Mouse (Mus musculus): ENCODE measurements around the gene Pde6b. TPM values are rescaled to one million over a fixed set of nuclear protein-coding genes. Genes with fewer than 3 reads are reported as not detected.
A peak's percentile ranks its signal among the peaks of the same experiment; 100 is the strongest.

The Pde6b gene
- polyA plus RNA-seq, 1 experiment from 2014 or later, result not detected

DNA sequence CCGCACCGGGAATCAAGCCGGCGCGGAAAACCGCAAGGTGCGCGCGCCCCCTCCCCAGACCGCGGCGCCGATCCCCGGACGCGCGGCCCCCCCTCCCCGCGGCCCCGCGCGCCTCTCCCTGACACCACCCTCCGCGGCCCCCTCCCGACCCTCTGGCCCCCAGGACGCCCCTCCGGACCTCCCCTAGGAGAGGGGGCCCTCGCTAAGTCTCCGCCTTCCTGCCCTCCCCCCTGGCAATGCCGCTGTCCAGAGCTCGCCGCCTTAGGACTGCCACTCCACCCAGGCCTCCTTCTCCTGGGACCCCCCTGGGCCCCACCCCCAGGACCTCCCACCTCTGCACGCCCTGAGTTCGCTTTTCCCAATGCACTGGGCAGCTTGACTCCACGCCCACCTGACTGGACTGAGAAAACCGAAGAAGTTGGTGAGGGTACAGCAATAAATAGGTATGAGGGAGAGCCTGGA is 20.3 kb upstream of the Pde6b start, which contains the start of gene Gm42517:
Gene Gm42517, minus strand, starts transcription at position 52 of the 462 bp plus-strand sequence.
- Histone ChIP-seq H3K4me3 (ENCODE audit: low read depth, low read length) (peak within 1 kb of the TSS; percentile 54), H3K36me3 (ENCODE audit: insufficient read depth, low read length) (no peaks in the 10 kb centered on the region), H3K9ac (replicated peaks; ENCODE audit: low read depth) (no peak within 1 kb of the TSS), H3K9me3 (ENCODE audit: low read length) (no peaks in the 10 kb centered on the region), H3K27me3 (replicated peaks; ENCODE audit: insufficient read depth, low read length) (peaks cover 66% of the 10 kb centered on the region), H3K27ac (ENCODE audit: low read length) (no peak within 1 kb of the TSS), H3K4me1 (ENCODE audit: insufficient read depth, low read depth, low read length) (peaks cover 14% of the 10 kb centered on the region; the same call in 1 of the 2 replicates), H3K4me2 (replicated peaks; ENCODE audit: low read depth, low read length) (peak within 1 kb of the TSS; percentile 92)
- DNase-seq (ENCODE audit: low spot score) (no peak), ATAC-seq (no peak)
- under 1% methylated on average over 7 of the region's 36 CpGs for WGBS
- TF ChIP-seq CTCF (IDR thresholded peaks at IDR 0.05) (no peak), EP300 (IDR thresholded peaks at IDR 0.05) (no peak)

DNA sequence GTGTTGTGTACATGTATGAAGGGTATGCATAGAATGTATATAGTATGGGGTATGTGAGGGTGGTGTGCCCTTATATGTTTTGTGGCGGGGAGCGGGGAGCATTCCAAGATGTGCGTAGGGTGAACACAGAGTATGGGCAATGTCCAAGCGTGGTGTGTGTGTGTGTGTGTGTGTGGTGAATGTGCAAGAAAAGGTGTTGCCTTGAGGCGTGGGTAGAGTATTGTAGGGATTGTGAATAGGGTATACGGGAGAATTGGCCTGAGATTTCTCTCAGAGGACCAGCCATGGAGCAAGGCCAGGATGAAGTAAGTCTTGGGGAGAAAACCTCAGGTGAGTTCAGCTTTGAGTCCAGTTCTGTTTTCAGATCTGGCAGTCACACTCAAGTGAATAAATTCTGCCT is 19.7 kb upstream of the Pde6b start:
- ATAC-seq (no peak), DNase-seq (ENCODE audit: low spot score) (no peak)
- no peak overlapping the region for H3K27ac ChIP-seq (ENCODE audit: low read length)
- peaks cover 14% of the 10 kb centered on the region; the same call in 1 of the 2 replicates for H3K4me1 ChIP-seq (ENCODE audit: insufficient read depth, low read depth, low read length)
- TF ChIP-seq CTCF (IDR thresholded peaks at IDR 0.05) (no peak), EP300 (IDR thresholded peaks at IDR 0.05) (no peak)
- H3K27me3 ChIP-seq (replicated peaks; ENCODE audit: insufficient read depth, low read length), result peaks cover 66% of the 10 kb centered on the region
- H3K36me3 ChIP-seq (ENCODE audit: insufficient read depth, low read length), result no peaks in the 10 kb centered on the region
- H3K9me3 ChIP-seq (ENCODE audit: low read length), result no peaks in the 10 kb centered on the region
- H3K4me3 ChIP-seq (ENCODE audit: low read depth, low read length), result peak overlapping the region; percentile 45
- WGBS, result 7% methylated on average over 6 of the region's 6 CpGs
- no peak overlapping the region for H3K9ac ChIP-seq (replicated peaks; ENCODE audit: low read depth)
- peak overlapping the region; percentile 61 for H3K4me2 ChIP-seq (replicated peaks; ENCODE audit: low read depth, low read length)

DNA sequence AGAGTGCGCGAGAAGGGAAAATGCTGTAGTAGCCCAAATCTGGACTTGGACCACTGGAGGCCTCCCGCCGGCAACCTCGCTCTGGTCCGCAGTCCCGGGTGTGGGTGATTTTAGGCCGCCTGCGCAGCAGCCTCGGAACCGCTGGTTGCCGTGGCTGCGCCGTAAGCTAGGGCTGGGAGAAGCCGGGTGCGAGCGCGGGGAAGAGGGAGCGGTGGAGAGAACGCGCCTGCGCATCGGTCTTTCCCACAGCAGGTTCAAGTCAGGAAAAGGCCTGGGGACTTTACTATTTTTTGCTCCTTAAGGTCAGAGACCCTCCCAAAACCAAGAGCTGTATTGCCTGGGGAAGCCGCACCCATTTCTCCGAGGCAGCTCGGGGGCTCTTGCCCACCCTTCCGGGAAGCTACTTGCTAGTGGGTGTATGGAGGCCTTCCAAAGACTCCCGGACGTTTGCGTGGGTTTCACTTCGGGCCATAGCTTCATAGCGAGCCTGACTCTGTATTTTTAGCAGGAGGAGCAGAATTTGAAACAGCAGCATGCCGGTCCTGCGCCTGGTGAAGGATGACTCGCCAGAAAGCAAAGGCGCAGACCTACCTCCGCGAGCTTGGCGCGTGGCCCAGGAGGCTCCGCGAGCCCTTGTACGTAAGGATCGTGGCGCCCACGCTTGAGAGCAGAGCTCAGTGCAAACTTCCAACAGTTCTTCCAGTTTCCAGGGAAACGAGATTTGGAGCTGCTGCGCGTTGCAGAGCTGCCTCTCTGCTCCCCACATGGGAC is 19.2 kb upstream of the Pde6b start:
- peak; percentile 26 for DNase-seq (ENCODE audit: low spot score)
- 1% methylated on average over 49 of the region's 49 CpGs for WGBS
- no peaks in the 10 kb centered on the region for H3K9me3 ChIP-seq (ENCODE audit: low read length)
- H3K27ac ChIP-seq (ENCODE audit: low read length), result no peak overlapping the region
- H3K36me3 ChIP-seq (ENCODE audit: insufficient read depth, low read length), result no peaks in the 10 kb centered on the region
- H3K4me1 ChIP-seq (ENCODE audit: insufficient read depth, low read depth, low read length), result peaks cover 14% of the 10 kb centered on the region; the same call in 1 of the 2 replicates
- H3K27me3 ChIP-seq (replicated peaks; ENCODE audit: insufficient read depth, low read length), result peaks cover 66% of the 10 kb centered on the region
- TF ChIP-seq CTCF (IDR thresholded peaks at IDR 0.05) (no peak), EP300 (IDR thresholded peaks at IDR 0.05) (no peak)
- peak overlapping the region; percentile 61 for H3K4me2 ChIP-seq (replicated peaks; ENCODE audit: low read depth, low read length)
- peak overlapping the region; percentile 45 for H3K4me3 ChIP-seq (ENCODE audit: low read depth, low read length)
- no peak overlapping the region for H3K9ac ChIP-seq (replicated peaks; ENCODE audit: low read depth)
- no peak for ATAC-seq

DNA sequence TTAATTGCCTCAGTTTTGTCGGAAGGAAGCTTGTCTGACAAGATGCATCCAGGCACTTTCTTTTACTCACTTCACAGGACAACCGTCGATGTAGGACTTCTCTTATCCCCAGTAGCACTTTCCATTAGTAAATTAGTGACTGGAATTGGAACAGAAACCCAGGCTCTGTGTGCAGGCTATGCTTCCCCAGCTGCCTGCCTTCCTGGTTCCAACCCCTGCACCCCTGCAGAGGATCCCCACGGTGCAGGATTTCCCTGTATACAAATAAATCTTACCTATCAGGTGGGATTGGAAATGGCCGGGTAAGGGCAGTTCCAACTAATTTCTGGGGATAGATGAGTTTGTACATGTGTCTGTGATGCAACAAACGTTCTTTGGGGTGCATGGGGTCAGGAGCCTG is 18.2 kb upstream of the Pde6b start:
- ATAC-seq (no peak), DNase-seq (ENCODE audit: low spot score) (no peak)
- WGBS, result 2% methylated on average over 6 of the region's 6 CpGs
- no peak overlapping the region for H3K4me2 ChIP-seq (replicated peaks; ENCODE audit: low read depth, low read length)
- peaks cover 63% of the 10 kb centered on the region for H3K27me3 ChIP-seq (replicated peaks; ENCODE audit: insufficient read depth, low read length)
- H3K4me3 ChIP-seq (ENCODE audit: low read depth, low read length), result no peak overlapping the region
- TF ChIP-seq EP300 (IDR thresholded peaks at IDR 0.05) (no peak), CTCF (IDR thresholded peaks at IDR 0.05) (no peak)
- H3K4me1 ChIP-seq (ENCODE audit: insufficient read depth, low read depth, low read length), result peaks cover 14% of the 10 kb centered on the region; the same call in 1 of the 2 replicates
- H3K9me3 ChIP-seq (ENCODE audit: low read length), result no peaks in the 10 kb centered on the region
- no peaks in the 10 kb centered on the region for H3K36me3 ChIP-seq (ENCODE audit: insufficient read depth, low read length)
- no peak overlapping the region for H3K27ac ChIP-seq (ENCODE audit: low read length)
- H3K9ac ChIP-seq (replicated peaks; ENCODE audit: low read depth), result no peak overlapping the region

DNA sequence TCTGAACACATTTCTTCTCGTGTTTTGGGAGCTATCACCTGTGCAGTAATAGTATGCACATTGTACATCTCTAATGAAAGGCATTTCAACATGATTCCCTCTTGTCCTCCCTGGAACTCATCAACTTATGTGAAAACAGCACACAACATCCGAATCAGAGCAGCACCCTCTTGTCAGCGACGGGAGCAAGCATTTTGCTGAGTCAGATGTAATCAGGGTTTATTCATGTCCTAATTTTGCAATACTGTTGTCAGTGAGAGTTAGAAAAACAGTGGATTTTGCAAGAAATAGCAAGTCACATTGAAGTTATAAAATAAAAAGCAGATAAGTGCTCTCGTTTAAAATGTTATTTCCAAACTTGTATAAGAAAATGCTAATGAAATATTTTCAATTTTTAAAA is 14.1 kb upstream of the Pde6b start:
- DNase-seq (ENCODE audit: low spot score) (peak; percentile 64), ATAC-seq (no peak)
- no peaks in the 10 kb centered on the region for H3K36me3 ChIP-seq (ENCODE audit: insufficient read depth, low read length)
- H3K27me3 ChIP-seq (replicated peaks; ENCODE audit: insufficient read depth, low read length), result peaks cover 25% of the 10 kb centered on the region
- TF ChIP-seq CTCF (IDR thresholded peaks at IDR 0.05), result no peak
- TF ChIP-seq EP300 (IDR thresholded peaks at IDR 0.05), result no peak
- H3K27ac ChIP-seq (ENCODE audit: low read length), result no peak overlapping the region
- no peaks in the 10 kb centered on the region for H3K4me1 ChIP-seq (ENCODE audit: insufficient read depth, low read depth, low read length)
- H3K9me3 ChIP-seq (ENCODE audit: low read length), result no peaks in the 10 kb centered on the region
- H3K4me2 ChIP-seq (replicated peaks; ENCODE audit: low read depth, low read length), result no peak overlapping the region
- H3K4me3 ChIP-seq (ENCODE audit: low read depth, low read length), result no peak overlapping the region
- no peak overlapping the region for H3K9ac ChIP-seq (replicated peaks; ENCODE audit: low read depth)
- 57% methylated on average over 5 of the region's 5 CpGs for WGBS

DNA sequence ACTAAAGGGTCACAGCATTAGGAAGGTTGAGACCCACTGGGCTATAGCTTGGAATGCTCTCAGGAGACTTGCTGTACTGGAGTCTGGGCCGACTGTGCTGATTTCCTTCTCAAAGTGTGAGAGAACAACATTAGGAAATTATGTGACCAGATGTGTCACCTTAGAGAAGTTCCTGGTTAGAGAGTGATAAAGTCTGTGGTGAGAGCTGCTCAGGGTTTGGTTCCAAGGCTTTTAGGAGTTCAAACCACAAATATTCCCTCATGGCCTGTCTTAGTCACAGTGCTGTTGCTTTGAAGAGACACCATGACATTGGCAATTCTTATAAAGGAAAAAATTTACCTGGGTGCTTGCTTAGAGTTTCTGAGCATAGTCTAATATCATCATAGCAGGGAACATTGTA is 12.1 kb upstream of the Pde6b start:
- Histone ChIP-seq H3K9me3 (ENCODE audit: low read length) (no peaks in the 10 kb centered on the region), H3K9ac (replicated peaks; ENCODE audit: low read depth) (no peak overlapping the region), H3K4me2 (replicated peaks; ENCODE audit: low read depth, low read length) (no peak overlapping the region), H3K36me3 (ENCODE audit: insufficient read depth, low read length) (no peaks in the 10 kb centered on the region), H3K27ac (ENCODE audit: low read length) (no peak overlapping the region), H3K4me3 (ENCODE audit: low read depth, low read length) (no peak overlapping the region), H3K4me1 (ENCODE audit: insufficient read depth, low read depth, low read length) (no peaks in the 10 kb centered on the region), H3K27me3 (replicated peaks; ENCODE audit: insufficient read depth, low read length) (peaks cover 5% of the 10 kb centered on the region; the same call in 1 of the 2 replicates)
- TF ChIP-seq CTCF (IDR thresholded peaks at IDR 0.05) (no peak), EP300 (IDR thresholded peaks at IDR 0.05) (no peak)
- ATAC-seq, result no peak
- DNase-seq (ENCODE audit: low spot score), result no peak
- 53% methylated on average over 1 of the region's 1 CpGs for WGBS

Data from lung, postnatal 0 days (tissue).